Mouse (Mus musculus): ENCODE results near the gene Myo1e. TPM values are rescaled to one million over a fixed set of nuclear protein-coding genes. Genes with fewer than 3 reads are reported as not detected.
"Not testable (repeated sequence)": the region's sequence is repeated elsewhere in the genome, so short reads cannot be mapped to it uniquely, and the experiment has no call there.

Gene Myo1e
- polyA plus RNA-seq, 1 experiment: 9.4 TPM

DNA sequence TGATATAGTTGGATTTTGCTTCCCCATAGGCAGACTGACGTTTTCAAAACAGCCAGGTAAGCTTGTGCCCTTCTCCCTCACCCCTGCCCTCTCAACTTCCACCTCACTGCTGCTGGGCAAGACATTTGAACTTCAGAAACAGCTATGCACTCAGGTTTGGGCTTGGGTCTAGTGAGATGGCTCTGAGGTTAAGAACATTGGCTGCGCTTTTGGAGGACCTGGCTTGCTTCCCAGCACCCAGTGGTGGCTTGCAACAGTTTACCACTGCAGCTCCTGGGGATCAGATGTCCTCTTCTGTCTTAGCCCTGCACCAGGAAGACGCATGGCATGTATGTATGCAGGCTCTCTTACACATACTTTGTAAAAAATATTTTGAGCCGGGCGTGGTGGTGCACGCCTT lies 40.9 kb downstream of the Myo1e start:
- H3K4me1 ChIP-seq (ENCODE audit: control insufficient read depth, insufficient read depth, low read length): no peaks in the 10 kb centered on the region; the same call in none of the 2 replicates
- no peak for TF ChIP-seq CTCF (IDR thresholded peaks at IDR 0.05; ENCODE audit: extremely low read depth, insufficient read depth, low read length)
- TF ChIP-seq POLR2A (IDR thresholded peaks at IDR 0.05; ENCODE audit: extremely low read depth, insufficient read depth, low read length): no peak
- no peak overlapping the region for H3K4me3 ChIP-seq (ENCODE audit: insufficient read depth, low read length)
- no peak overlapping the region for H3K27ac ChIP-seq (ENCODE audit: insufficient read depth, low read length)

DNA sequence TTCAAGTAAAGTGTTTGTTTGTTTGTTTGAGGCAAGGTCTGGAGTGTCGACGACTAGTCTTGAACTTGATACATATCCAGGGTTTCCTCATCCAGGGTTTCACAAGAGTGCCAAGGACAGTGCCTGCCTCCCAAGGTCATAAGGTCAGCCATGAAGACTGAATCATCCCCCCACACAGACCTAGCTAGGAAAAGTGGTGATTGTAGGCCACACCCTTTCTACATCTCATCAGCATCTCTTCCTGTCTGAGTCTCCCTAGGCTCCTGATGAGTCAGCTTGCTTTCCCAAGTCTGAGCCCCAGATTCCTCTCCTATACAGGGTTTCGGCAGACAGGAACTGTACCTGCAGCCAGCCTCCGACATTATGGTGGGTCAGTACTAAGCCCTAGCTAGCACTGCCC lies 41.7 kb downstream of the Myo1e start:
- Histone ChIP-seq H3K4me1 (ENCODE audit: control insufficient read depth, insufficient read depth, low read length) (no peaks in the 10 kb centered on the region; the same call in none of the 2 replicates), H3K4me3 (ENCODE audit: insufficient read depth, low read length) (no peak overlapping the region), H3K27ac (ENCODE audit: insufficient read depth, low read length) (no peak overlapping the region)
- TF ChIP-seq CTCF (IDR thresholded peaks at IDR 0.05; ENCODE audit: extremely low read depth, insufficient read depth, low read length) (no peak), POLR2A (IDR thresholded peaks at IDR 0.05; ENCODE audit: extremely low read depth, insufficient read depth, low read length) (no peak)

DNA sequence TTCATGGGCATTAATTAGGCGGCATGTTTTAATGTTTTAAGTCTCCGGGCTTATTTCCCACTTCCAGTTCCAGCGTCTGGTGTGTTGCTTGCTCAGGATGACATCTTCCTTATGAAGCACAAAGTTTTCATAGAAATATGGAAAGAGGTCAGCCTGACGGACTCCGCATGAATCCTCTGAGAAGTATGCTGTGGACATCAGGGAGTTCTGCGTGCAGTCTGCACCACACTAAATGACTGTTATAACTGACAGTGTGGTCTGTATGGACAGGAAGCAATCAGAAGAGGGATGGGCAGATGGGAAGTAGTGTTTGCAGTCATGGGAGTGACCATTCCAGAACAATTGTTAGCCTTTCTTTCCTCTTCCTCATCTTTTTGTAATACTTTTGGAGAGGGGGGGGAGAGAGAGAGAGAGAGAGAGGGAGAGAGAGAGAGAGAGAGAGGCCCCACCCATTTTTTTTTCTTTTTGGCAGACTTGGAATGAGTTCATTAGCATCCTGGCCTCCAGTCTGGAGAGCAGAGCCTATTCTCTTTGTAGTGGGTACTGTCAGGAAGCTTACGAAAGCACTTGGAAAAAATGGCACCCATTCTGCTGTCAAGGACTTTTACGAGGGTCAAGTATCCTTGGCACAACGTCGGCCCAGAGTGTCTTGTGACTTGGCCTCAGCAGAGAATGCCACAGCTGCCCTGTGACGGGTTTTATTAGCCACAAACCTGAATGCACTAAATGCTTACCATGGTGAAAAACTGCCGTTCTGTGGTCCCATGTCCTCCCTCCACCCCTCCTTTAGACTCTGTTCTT lies 42.9 kb downstream of the Myo1e start:
- Histone ChIP-seq H3K4me1 (ENCODE audit: control insufficient read depth, insufficient read depth, low read length) (no peaks in the 10 kb centered on the region; the same call in none of the 2 replicates), H3K27ac (ENCODE audit: insufficient read depth, low read length) (no peak overlapping the region), H3K4me3 (ENCODE audit: insufficient read depth, low read length) (no peak overlapping the region)
- TF ChIP-seq POLR2A (IDR thresholded peaks at IDR 0.05; ENCODE audit: extremely low read depth, insufficient read depth, low read length) (no peak), CTCF (IDR thresholded peaks at IDR 0.05; ENCODE audit: extremely low read depth, insufficient read depth, low read length) (no peak)

DNA sequence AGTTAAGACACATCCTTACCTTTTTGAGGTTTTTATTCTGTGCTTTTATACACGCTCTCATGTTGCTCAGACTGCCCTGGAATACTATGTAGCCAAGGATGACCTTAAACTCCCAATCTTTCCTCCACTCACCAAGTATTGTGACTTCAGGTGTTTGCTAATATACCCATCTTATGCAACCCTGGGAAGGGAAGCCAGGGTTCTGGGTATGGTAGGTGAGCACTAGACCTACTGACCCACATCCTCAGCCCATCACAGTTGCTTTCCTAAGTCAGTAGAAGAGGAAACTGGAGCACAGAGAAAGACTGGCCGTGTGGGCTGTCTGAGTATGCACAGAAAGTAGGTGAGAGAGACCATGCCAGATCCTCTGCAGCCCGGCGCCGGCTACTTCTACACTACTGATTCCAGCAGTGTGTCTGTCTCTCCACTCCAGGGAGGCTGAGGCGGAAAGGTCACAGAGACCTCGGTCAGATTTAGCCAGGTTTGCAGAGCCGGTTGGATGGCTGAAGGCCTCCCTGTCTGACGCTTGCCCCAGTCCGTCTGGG lies 44.4 kb downstream of the Myo1e start:
- TF ChIP-seq CTCF (IDR thresholded peaks at IDR 0.05; ENCODE audit: extremely low read depth, insufficient read depth, low read length) (no peak), POLR2A (IDR thresholded peaks at IDR 0.05; ENCODE audit: extremely low read depth, insufficient read depth, low read length) (no peak)
- Histone ChIP-seq H3K4me3 (ENCODE audit: insufficient read depth, low read length) (no peak overlapping the region), H3K27ac (ENCODE audit: insufficient read depth, low read length) (no peak overlapping the region), H3K4me1 (ENCODE audit: control insufficient read depth, insufficient read depth, low read length) (no peaks in the 10 kb centered on the region; the same call in none of the 2 replicates)

DNA sequence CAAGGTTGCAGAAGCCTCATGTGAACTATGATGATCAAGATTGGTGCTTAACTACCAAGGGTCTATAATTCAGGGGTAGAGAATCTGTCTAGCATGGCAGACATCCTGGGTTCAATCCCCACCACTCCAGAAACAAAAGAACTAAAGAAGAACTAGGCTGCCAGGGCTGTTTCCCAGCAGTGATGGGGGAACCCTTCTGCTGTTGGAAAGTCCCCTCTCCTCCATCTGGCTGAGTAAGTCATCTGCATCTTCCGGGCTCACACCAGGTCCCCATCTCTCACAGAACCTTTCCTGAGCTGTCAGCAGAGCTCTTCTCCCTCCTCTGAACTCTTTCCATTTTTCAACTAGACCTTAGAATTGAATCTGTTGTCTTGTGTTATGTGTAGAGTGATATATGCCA lies 45.9 kb downstream of the Myo1e start:
- TF ChIP-seq CTCF (IDR thresholded peaks at IDR 0.05; ENCODE audit: extremely low read depth, insufficient read depth, low read length): no peak
- TF ChIP-seq POLR2A (IDR thresholded peaks at IDR 0.05; ENCODE audit: extremely low read depth, insufficient read depth, low read length): no peak
- Histone ChIP-seq H3K27ac (ENCODE audit: insufficient read depth, low read length) (no peak overlapping the region), H3K4me3 (ENCODE audit: insufficient read depth, low read length) (no peak overlapping the region), H3K4me1 (ENCODE audit: control insufficient read depth, insufficient read depth, low read length) (no peaks in the 10 kb centered on the region; the same call in none of the 2 replicates)

DNA sequence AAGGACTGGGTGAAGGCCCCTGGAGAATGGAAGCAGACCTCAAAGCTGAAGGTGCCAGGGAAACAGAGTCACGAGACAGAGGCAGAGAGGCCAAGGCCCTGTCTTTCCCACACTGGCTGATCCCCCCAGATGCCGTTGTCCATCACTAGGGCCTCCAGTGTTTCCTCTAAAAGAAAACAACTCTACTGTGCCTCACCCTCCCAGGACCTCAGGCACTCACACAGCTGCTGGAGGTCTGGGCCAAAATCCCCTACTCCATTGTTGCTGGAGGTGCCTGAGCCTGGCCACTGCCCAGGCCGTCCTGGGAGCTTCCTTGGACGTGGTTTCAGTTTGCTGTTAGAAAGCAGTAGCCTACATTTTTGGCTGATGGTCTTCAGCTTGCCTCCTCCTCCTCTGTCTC lies 47.9 kb downstream of the Myo1e start:
- Histone ChIP-seq H3K4me3 (ENCODE audit: insufficient read depth, low read length) (no peak overlapping the region), H3K27ac (ENCODE audit: insufficient read depth, low read length) (no peak overlapping the region), H3K4me1 (ENCODE audit: control insufficient read depth, insufficient read depth, low read length) (no peaks in the 10 kb centered on the region; the same call in 1 of the 2 replicates)
- TF ChIP-seq POLR2A (IDR thresholded peaks at IDR 0.05; ENCODE audit: extremely low read depth, insufficient read depth, low read length) (no peak), CTCF (IDR thresholded peaks at IDR 0.05; ENCODE audit: extremely low read depth, insufficient read depth, low read length) (no peak)

DNA sequence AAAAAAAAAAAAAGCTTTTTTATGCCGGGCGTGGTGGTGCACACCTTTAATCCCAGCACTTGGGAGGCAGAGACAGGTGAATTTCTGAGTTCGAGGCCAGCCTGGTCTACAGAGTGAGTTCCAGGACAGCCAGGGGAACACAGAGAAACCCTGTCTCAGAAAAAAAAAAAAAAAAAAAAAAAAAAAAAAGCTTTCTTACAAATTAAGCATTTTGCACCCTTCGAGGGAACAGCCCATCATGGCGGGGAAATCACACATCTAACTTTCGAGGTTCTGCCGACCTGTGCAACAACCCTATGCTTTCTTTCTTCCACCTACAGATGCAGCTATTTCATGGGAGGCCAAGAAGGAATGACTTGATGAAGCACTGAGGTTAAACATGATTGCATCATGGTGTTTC lies 48.9 kb downstream of the Myo1e start:
- not testable (repeated sequence) for H3K4me3 ChIP-seq (ENCODE audit: insufficient read depth, low read length); H3K4me1 ChIP-seq (ENCODE audit: control insufficient read depth, insufficient read depth, low read length); H3K27ac ChIP-seq (ENCODE audit: insufficient read depth, low read length)

DNA sequence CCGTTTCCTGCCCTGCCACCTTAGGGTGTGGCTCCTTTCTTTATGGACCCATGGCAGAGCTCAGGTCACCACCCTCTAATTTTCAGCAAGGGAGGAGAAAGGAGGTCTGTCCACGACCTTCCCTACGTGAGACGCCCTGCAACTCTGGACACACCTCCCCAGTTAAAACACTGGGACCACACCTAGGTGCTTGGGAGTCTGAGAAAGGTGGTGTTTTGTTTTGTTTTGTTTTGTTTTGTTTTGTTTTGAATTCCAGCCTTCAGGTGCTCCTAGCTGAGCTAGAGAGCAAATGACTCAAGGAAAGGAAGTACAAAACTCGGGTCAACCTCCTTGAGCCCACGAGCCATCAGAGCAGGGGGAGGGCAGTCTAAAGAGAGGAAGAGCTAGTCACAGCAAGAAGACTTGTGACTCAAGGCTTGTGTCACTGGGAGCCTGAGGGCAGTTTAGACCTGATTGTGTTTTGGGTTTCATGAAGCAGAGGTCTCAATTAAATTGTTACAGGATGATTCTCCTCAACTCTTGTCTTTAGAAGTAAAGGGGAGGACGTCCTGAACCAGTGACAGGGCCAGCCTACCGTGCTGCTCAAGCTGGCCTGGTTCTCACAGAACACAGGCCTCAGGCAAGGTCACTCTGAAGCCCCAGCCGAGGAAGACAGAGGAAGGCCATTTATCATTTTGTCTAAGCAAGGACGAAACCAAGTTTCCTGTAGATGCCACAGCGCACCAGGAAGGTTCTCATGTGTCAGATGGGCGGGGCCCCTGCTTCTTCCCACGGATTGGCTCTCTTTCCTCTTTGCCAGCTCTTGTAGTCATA lies 50.3 kb downstream of the Myo1e start:
- Histone ChIP-seq H3K4me1 (ENCODE audit: control insufficient read depth, insufficient read depth, low read length) (no peaks in the 10 kb centered on the region), H3K27ac (ENCODE audit: insufficient read depth, low read length) (no peak overlapping the region), H3K4me3 (ENCODE audit: insufficient read depth, low read length) (no peak overlapping the region)
- TF ChIP-seq CTCF (IDR thresholded peaks at IDR 0.05; ENCODE audit: extremely low read depth, insufficient read depth, low read length): no peak
- TF ChIP-seq POLR2A (IDR thresholded peaks at IDR 0.05; ENCODE audit: extremely low read depth, insufficient read depth, low read length): no peak

DNA sequence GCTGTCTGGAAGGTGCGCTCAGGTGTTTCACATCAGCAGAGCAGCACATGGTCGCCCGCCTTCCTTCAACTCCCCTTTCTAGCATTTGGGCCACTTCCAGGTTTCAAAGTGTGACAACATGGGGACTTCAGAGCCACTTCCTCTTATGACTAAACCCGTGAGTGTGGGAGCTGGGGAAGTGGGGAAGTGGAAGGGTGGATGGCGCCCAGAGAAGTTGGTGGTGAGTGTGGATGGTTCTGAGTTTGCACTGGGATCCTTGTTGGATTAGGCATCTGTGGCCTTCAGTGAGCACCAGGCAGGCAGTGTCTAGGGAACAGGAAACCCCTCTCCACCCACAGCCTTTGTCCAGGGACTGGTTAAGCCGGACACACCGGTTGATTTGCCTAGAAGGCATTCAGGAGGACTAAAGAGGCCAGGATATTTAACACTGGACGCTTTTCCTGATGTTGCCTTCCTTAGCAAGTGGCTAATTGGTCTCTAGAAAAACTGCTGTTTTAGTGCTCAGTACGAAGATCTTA lies 53.2 kb downstream of the Myo1e start:
- Histone ChIP-seq H3K4me1 (ENCODE audit: control insufficient read depth, insufficient read depth, low read length) (no peaks in the 10 kb centered on the region; the same call in 1 of the 2 replicates), H3K27ac (ENCODE audit: insufficient read depth, low read length) (no peak overlapping the region), H3K4me3 (ENCODE audit: insufficient read depth, low read length) (no peak overlapping the region)
- TF ChIP-seq POLR2A (IDR thresholded peaks at IDR 0.05; ENCODE audit: extremely low read depth, insufficient read depth, low read length) (no peak), CTCF (IDR thresholded peaks at IDR 0.05; ENCODE audit: extremely low read depth, insufficient read depth, low read length) (no peak)
